Mouse (Mus musculus): ENCODE data around the gene Mmp24.

DNA sequence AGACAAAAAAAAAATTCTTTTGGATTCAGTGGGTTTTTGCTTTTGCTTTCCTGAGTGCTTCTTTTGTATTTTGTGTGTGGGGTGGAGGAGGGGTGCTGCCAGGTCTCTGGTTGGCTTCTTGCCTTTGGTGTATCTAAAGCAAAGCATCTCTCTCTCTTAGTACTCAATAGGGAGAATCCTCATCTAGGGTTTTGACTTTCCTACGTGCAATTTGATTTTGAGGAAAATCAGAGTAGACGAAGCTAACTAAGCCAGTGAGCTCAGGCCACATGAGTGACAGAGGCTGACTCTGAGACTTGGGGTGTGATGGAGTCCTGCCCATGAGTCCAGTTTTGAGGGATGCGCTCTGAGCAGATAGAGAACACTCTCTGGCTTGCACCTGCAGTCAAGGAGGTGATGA lies 4.4 kb downstream of the Mmp24 start:
- TF ChIP-seq POLR2A (IDR thresholded peaks at IDR 0.05; ENCODE audit: insufficient read depth, low read length) (no peak), CTCF (IDR thresholded peaks at IDR 0.05; ENCODE audit: low read depth, low read length) (no peak), EP300 (IDR thresholded peaks at IDR 0.05; ENCODE audit: insufficient read depth, low read depth, low read length) (no peak)
